Mouse (Mus musculus) midbrain, embryonic 13.5 days (tissue): ENCODE data around the gene Rgl1. TPM values are rescaled to one million over a fixed set of nuclear protein-coding genes. Genes with fewer than 3 reads are reported as not detected.

Experiments used
- ATAC-seq: fragments of 200-750 bp; cut with Nextera tagmentation; 2 replicates; pipeline ENCODE4 v1.8.0; 2017; ENCODE audit warnings: mild to moderate bottlenecking, moderate TSS enrichment, moderate library complexity
- H3K27ac ChIP-seq: fragments of 300-500 bp; sonication (generic); 2 replicates; pipeline ENCODE4 v1.5.1; 2015; ENCODE audit warnings: inconsistent platforms, mild to moderate bottlenecking, moderate library complexity
- H3K27me3 ChIP-seq: fragments of 300-500 bp; sonication (generic); 2 replicates; pipeline ENCODE4 v1.6.1; 2015; ENCODE audit warnings: mild to moderate bottlenecking, inconsistent platforms
- H3K36me3 ChIP-seq: fragments of 300-500 bp; sonication (generic); 2 replicates; pipeline ENCODE4 v1.6.1; 2015; ENCODE audit warnings: mild to moderate bottlenecking, inconsistent platforms
- H3K4me1 ChIP-seq: fragments of 300-500 bp; sonication (generic); replicated peaks from 2 replicates; pipeline ENCODE4 v1.6.1; 2015; ENCODE audit warnings: inconsistent platforms
- H3K4me2 ChIP-seq: fragments of 300-500 bp; sonication (generic); replicated peaks from 2 replicates; pipeline ENCODE4 v1.6.1; 2015; ENCODE audit warnings: moderate library complexity, mild to moderate bottlenecking, inconsistent platforms
- H3K4me3 ChIP-seq: fragments of 300-500 bp; sonication (generic); replicated peaks from 2 replicates; pipeline ENCODE4 v1.5.1; 2015; ENCODE audit warnings: mild to moderate bottlenecking, inconsistent platforms
- H3K9ac ChIP-seq: fragments of 300-500 bp; sonication (generic); replicated peaks from 2 replicates; pipeline ENCODE4 v1.6.1; 2015; ENCODE audit warnings: mild to moderate bottlenecking, inconsistent platforms
- H3K9me3 ChIP-seq: fragments of 300-500 bp; sonication (generic); 2 replicates; pipeline ENCODE4 v1.6.1; 2016; ENCODE audit warnings: mild to moderate bottlenecking, inconsistent platforms
- WGBS: fragments of 180-500 bp; shearing (Covaris S2); methylation state at CpG from one replicate; pipeline ENCODE4 v1.1.7; 2015; 5-methylcytosine and 5-hydroxymethylcytosine counted together
- polyA plus RNA-seq: library from polyadenylated mRNA; unstranded; fragments of >200 nt; fragmentation: Nextera tagmentation; extraction: Ambion mirVana; gene quantifications from 2 replicates; pipeline ENCODE4 v1.2.1, GENCODE M21; 2015

The Rgl1 gene
- polyA plus RNA-seq, 1 experiment from 2014 or later, result 17.0 TPM

- ATAC-seq, result no peak
Measured at GRCm38 (mm10) chr1:152600494-152600893, 165.7 kb downstream of the Rgl1 start.

GRCm38 (mm10) chr1:152599347-152599746, 166.8 kb downstream of the Rgl1 start:
- no peak overlapping the region for H3K9ac ChIP-seq
- no peaks in the 10 kb centered on the region for H3K36me3 ChIP-seq
- H3K9me3 ChIP-seq, result no peaks in the 10 kb centered on the region
- no peak overlapping the region for H3K4me3 ChIP-seq
- 84% methylated on average over 8 of the region's 8 CpGs for WGBS
- no peak overlapping the region for H3K27ac ChIP-seq
- no peak for ATAC-seq
- H3K4me2 ChIP-seq, result no peak overlapping the region
- H3K27me3 ChIP-seq, result no peaks in the 10 kb centered on the region
- H3K4me1 ChIP-seq, result no peaks in the 10 kb centered on the region

More at GRCm38 (mm10) chr1:152600494-152600893, 165.7 kb downstream of the Rgl1 start:
- 86% methylated on average over 2 of the region's 2 CpGs for WGBS
- Histone ChIP-seq H3K4me3 (no peak overlapping the region), H3K4me1 (no peaks in the 10 kb centered on the region), H3K4me2 (no peak overlapping the region), H3K27ac (no peak overlapping the region), H3K9me3 (no peaks in the 10 kb centered on the region), H3K9ac (no peak overlapping the region), H3K27me3 (no peaks in the 10 kb centered on the region), H3K36me3 (no peaks in the 10 kb centered on the region)

- Histone ChIP-seq H3K9ac (no peak overlapping the region), H3K4me1 (peaks cover 7% of the 10 kb centered on the region; the same call in 1 of the 2 replicates), H3K9me3 (no peaks in the 10 kb centered on the region), H3K4me2 (no peak overlapping the region), H3K36me3 (no peaks in the 10 kb centered on the region), H3K27ac (no peak overlapping the region), H3K4me3 (no peak overlapping the region), H3K27me3 (no peaks in the 10 kb centered on the region)
- 86% methylated on average over 5 of the region's 5 CpGs for WGBS
- ATAC-seq, result no peak
Measured at GRCm38 (mm10) chr1:152594690-152595089, 171.5 kb downstream of the Rgl1 start.

GRCm38 (mm10) chr1:152593831-152594549, 172.2 kb downstream of the Rgl1 start:
- Histone ChIP-seq H3K4me2 (no peak overlapping the region), H3K9ac (no peak overlapping the region), H3K27me3 (no peaks in the 10 kb centered on the region), H3K4me3 (no peak overlapping the region), H3K9me3 (no peaks in the 10 kb centered on the region), H3K36me3 (no peaks in the 10 kb centered on the region), H3K27ac (no peak overlapping the region), H3K4me1 (peaks cover 14% of the 10 kb centered on the region)
- WGBS, result 92% methylated on average over 9 of the region's 9 CpGs
- no peak for ATAC-seq

- Histone ChIP-seq H3K27me3 (no peaks in the 10 kb centered on the region), H3K27ac (no peak overlapping the region), H3K9me3 (no peaks in the 10 kb centered on the region), H3K36me3 (no peaks in the 10 kb centered on the region), H3K9ac (no peak overlapping the region), H3K4me2 (no peak overlapping the region), H3K4me1 (peaks cover 14% of the 10 kb centered on the region), H3K4me3 (no peak overlapping the region)
- ATAC-seq, result no peak
- 93% methylated on average over 7 of the region's 7 CpGs for WGBS
Measured at GRCm38 (mm10) chr1:152593382-152593781, 172.8 kb downstream of the Rgl1 start.

GRCm38 (mm10) chr1:152592609-152593008, 173.5 kb downstream of the Rgl1 start:
- Histone ChIP-seq H3K4me2 (no peak overlapping the region), H3K4me3 (no peak overlapping the region), H3K27ac (no peak overlapping the region), H3K4me1 (peaks cover 14% of the 10 kb centered on the region), H3K9ac (no peak overlapping the region), H3K27me3 (no peaks in the 10 kb centered on the region), H3K9me3 (no peaks in the 10 kb centered on the region), H3K36me3 (no peaks in the 10 kb centered on the region)
- 88% methylated on average over 6 of the region's 6 CpGs for WGBS
- ATAC-seq, result no peak

GRCm38 (mm10) chr1:152591746-152592498, 174.2 kb downstream of the Rgl1 start:
- Histone ChIP-seq H3K27me3 (no peaks in the 10 kb centered on the region), H3K27ac (no peak overlapping the region), H3K9ac (no peak overlapping the region), H3K4me1 (peaks cover 14% of the 10 kb centered on the region), H3K9me3 (no peaks in the 10 kb centered on the region), H3K36me3 (no peaks in the 10 kb centered on the region), H3K4me2 (no peak overlapping the region), H3K4me3 (no peak overlapping the region)
- ATAC-seq, result no peak
- 93% methylated on average over 14 of the region's 15 CpGs for WGBS

- Histone ChIP-seq H3K4me3 (no peak overlapping the region), H3K27me3 (no peaks in the 10 kb centered on the region), H3K9me3 (no peaks in the 10 kb centered on the region), H3K9ac (no peak overlapping the region), H3K36me3 (no peaks in the 10 kb centered on the region), H3K4me2 (no peak overlapping the region), H3K4me1 (peaks cover 14% of the 10 kb centered on the region), H3K27ac (no peak overlapping the region)
- 84% methylated on average over 5 of the region's 5 CpGs for WGBS
- ATAC-seq, result no peak
Measured at GRCm38 (mm10) chr1:152590321-152590720, 175.8 kb downstream of the Rgl1 start.

- Histone ChIP-seq H3K36me3 (no peaks in the 10 kb centered on the region), H3K9me3 (no peaks in the 10 kb centered on the region), H3K4me1 (peaks cover 14% of the 10 kb centered on the region), H3K4me3 (no peak overlapping the region), H3K27ac (no peak overlapping the region), H3K9ac (no peak overlapping the region), H3K4me2 (no peak overlapping the region), H3K27me3 (no peaks in the 10 kb centered on the region)
- 43% methylated on average over 9 of the region's 9 CpGs for WGBS
- no peak for ATAC-seq
Measured at GRCm38 (mm10) chr1:152589331-152589935, 176.7 kb downstream of the Rgl1 start.

GRCm38 (mm10) chr1:152587431-152587830, 178.7 kb downstream of the Rgl1 start:
- WGBS, result 88% methylated on average over 3 of the region's 3 CpGs
- Histone ChIP-seq H3K4me1 (peaks cover 14% of the 10 kb centered on the region), H3K9ac (no peak overlapping the region)

GRCm38 (mm10) chr1:152585385-152585984, 180.7 kb downstream of the Rgl1 start:
- Histone ChIP-seq H3K27ac (no peak overlapping the region), H3K4me1 (peaks cover 9% of the 10 kb centered on the region), H3K4me2 (no peak overlapping the region), H3K9me3 (no peaks in the 10 kb centered on the region), H3K36me3 (no peaks in the 10 kb centered on the region), H3K27me3 (peaks cover 7% of the 10 kb centered on the region; the same call in 1 of the 2 replicates), H3K9ac (no peak overlapping the region), H3K4me3 (no peak overlapping the region)
- WGBS, result 78% methylated on average over 7 of the region's 7 CpGs
- no peak for ATAC-seq

More at GRCm38 (mm10) chr1:152587431-152587830, 178.7 kb downstream of the Rgl1 start:
- Histone ChIP-seq H3K36me3 (no peaks in the 10 kb centered on the region), H3K4me3 (no peak overlapping the region), H3K27ac (no peak overlapping the region), H3K4me2 (no peak overlapping the region), H3K27me3 (no peaks in the 10 kb centered on the region), H3K9me3 (no peaks in the 10 kb centered on the region)
- no peak for ATAC-seq

GRCm38 (mm10) chr1:152584933-152585332, 181.2 kb downstream of the Rgl1 start:
- peaks cover 9% of the 10 kb centered on the region; the same call in 1 of the 2 replicates for H3K27me3 ChIP-seq
- no peaks in the 10 kb centered on the region for H3K9me3 ChIP-seq
- H3K4me1 ChIP-seq, result peaks cover 6% of the 10 kb centered on the region
- ATAC-seq, result no peak
- no peak overlapping the region for H3K4me3 ChIP-seq
- H3K9ac ChIP-seq, result no peak overlapping the region
- no peaks in the 10 kb centered on the region for H3K36me3 ChIP-seq
- WGBS, result 81% methylated on average over 8 of the region's 8 CpGs
- H3K27ac ChIP-seq, result no peak overlapping the region
- no peak overlapping the region for H3K4me2 ChIP-seq
